Mouse (Mus musculus) neural tube, embryonic 11.5 days (tissue): ENCODE data around the gene Pdk2. TPM values are rescaled to one million over a fixed set of nuclear protein-coding genes. Genes with fewer than 3 reads are reported as not detected.

Source experiments
- ATAC-seq: fragments of 200-750 bp; cut with Nextera tagmentation; 2 replicates; pipeline ENCODE4 v1.8.0; 2017; ENCODE audit warnings: moderate number of reproducible peaks, mild to moderate bottlenecking, moderate TSS enrichment, moderate library complexity; ENCODE audit not compliant: insufficient read depth, low FRiP score, low TSS enrichment
- DNase-seq: peaks from one replicate; pipeline ENCODE4 v3.0.0-alpha.2; 2015; ENCODE audit warnings: low spot score
- H3K27ac ChIP-seq: fragments of 300-500 bp; sonication (generic); 2 replicates; pipeline ENCODE4 v1.5.1; 2014; ENCODE audit warnings: low read depth, mild to moderate bottlenecking, low read length
- H3K27me3 ChIP-seq: fragments of 300-500 bp; sonication (generic); 2 replicates; pipeline ENCODE4 v1.6.1; 2014; ENCODE audit warnings: mild to moderate bottlenecking, low read length, mixed read lengths; ENCODE audit not compliant: control insufficient read depth, insufficient read depth
- H3K36me3 ChIP-seq: fragments of 300-500 bp; sonication (generic); 2 replicates; pipeline ENCODE4 v1.6.1; 2014; ENCODE audit warnings: mild to moderate bottlenecking, low read length, moderate library complexity, mixed read lengths; ENCODE audit not compliant: control insufficient read depth, insufficient read depth
- H3K4me1 ChIP-seq: fragments of 300-500 bp; sonication (generic); 2 replicates; pipeline ENCODE4 v1.6.1; 2014; ENCODE audit warnings: low read length, mixed read lengths; ENCODE audit not compliant: control insufficient read depth, insufficient read depth
- H3K4me2 ChIP-seq: fragments of 300-500 bp; sonication (generic); 2 replicates; pipeline ENCODE4 v1.6.1; 2014; ENCODE audit warnings: low read depth, mild to moderate bottlenecking, moderate library complexity
- H3K4me3 ChIP-seq: fragments of 300-500 bp; sonication (generic); 2 replicates; pipeline ENCODE4 v1.5.1; 2014; ENCODE audit warnings: low read depth, low read length
- H3K9ac ChIP-seq: fragments of 300-500 bp; sonication (generic); 2 replicates; pipeline ENCODE4 v1.6.1; 2014; ENCODE audit warnings: mild to moderate bottlenecking, low read length
- H3K9me3 ChIP-seq: fragments of 300-500 bp; sonication (generic); 2 replicates; pipeline ENCODE4 v1.6.1; 2016; ENCODE audit warnings: low read length; ENCODE audit not compliant: control insufficient read depth
- WGBS: fragments of 180-500 bp; shearing (Covaris S2); extraction: QIAGEN DNeasy Blood & Tissue Kit; methylation state at CpG from one replicate; pipeline ENCODE4 v1.1.7; 2014; 5-methylcytosine and 5-hydroxymethylcytosine counted together
- polyA plus RNA-seq: library from polyadenylated mRNA; unstranded; fragments of >200 nt; fragmentation: Nextera tagmentation; extraction: Ambion mirVana; gene quantifications from 2 replicates; pipeline ENCODE4 v1.2.1, GENCODE M21; 2014

The Pdk2 gene
- polyA plus RNA-seq, 1 experiment from 2014 or later, result 16.2 TPM

DNA sequence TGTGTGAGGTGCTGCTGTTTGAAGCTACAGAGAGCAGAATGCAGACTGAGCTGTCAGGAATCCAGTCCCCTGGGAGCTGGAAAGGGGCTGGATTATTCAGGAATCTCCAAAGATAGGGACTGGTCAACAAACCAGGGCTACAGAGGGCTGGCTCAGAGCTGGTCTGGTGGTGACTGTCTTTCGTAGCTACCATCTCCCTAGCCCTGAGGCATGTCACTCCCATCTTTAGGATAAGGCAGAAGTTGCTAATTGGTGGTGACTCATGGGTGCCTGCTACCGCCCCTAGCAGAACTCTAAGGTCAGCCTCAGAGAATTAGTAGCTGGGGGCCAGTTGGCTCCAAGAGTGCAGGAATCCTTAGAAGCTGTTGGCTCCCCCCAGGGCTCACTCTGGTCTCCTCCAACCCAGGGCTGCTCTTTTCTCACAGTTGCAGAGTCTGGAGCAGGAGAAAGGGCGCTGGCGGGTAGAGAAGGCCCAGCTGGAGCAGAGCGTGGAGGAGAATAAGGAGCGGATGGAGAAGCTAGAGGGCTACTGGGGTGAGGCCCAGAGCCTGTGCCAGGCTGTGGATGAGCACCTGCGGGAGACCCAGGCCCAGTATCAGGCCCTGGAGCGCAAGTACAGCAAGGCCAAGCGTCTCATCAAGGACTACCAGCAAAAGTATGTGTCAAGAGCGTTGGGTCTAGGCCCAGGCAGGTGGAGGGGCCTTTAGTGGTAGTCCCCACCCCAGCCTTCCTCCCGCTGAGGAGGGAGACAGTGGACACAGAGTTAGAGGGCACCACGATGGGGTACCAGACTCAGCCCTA is 36.8 kb downstream of the Pdk2 start:
- H3K27me3 ChIP-seq, result no peaks in the 10 kb centered on the region
- no peak overlapping the region for H3K27ac ChIP-seq
- H3K4me1 ChIP-seq, result peaks cover 34% of the 10 kb centered on the region
- no peak overlapping the region for H3K4me3 ChIP-seq
- H3K9me3 ChIP-seq, result no peaks in the 10 kb centered on the region
- H3K36me3 ChIP-seq, result peaks cover 17% of the 10 kb centered on the region
- H3K4me2 ChIP-seq, result no peak overlapping the region
- WGBS, result 86% methylated on average over 12 of the region's 12 CpGs
- H3K9ac ChIP-seq, result no peak overlapping the region
- ATAC-seq (no peak), DNase-seq (no peak)

DNA sequence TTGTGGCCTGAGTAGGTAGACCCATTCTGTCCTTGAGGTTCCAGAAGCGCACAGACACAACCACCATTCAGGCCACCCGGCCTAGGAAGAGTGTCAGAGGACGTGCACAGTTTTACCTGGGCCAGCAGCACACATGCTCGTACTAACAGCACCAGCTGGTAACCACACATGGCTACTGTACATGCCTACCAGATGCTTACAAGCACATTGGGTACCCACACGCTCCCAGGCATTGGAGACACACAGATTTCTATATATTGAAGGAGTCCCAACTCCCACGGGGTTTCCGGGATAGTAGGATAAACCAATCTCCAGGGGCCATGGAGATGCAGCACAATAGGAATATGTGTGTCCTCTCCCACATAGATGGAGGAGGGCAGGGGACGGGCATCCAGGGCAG is 38.4 kb downstream of the Pdk2 start:
- Histone ChIP-seq H3K4me3 (no peak overlapping the region), H3K9ac (no peak overlapping the region), H3K4me1 (peaks cover 33% of the 10 kb centered on the region), H3K27ac (no peak overlapping the region), H3K27me3 (no peaks in the 10 kb centered on the region), H3K36me3 (peaks cover 22% of the 10 kb centered on the region), H3K4me2 (no peak overlapping the region), H3K9me3 (no peaks in the 10 kb centered on the region)
- ATAC-seq, result no peak
- WGBS, result 95% methylated on average over 8 of the region's 8 CpGs
- DNase-seq, result no peak

DNA sequence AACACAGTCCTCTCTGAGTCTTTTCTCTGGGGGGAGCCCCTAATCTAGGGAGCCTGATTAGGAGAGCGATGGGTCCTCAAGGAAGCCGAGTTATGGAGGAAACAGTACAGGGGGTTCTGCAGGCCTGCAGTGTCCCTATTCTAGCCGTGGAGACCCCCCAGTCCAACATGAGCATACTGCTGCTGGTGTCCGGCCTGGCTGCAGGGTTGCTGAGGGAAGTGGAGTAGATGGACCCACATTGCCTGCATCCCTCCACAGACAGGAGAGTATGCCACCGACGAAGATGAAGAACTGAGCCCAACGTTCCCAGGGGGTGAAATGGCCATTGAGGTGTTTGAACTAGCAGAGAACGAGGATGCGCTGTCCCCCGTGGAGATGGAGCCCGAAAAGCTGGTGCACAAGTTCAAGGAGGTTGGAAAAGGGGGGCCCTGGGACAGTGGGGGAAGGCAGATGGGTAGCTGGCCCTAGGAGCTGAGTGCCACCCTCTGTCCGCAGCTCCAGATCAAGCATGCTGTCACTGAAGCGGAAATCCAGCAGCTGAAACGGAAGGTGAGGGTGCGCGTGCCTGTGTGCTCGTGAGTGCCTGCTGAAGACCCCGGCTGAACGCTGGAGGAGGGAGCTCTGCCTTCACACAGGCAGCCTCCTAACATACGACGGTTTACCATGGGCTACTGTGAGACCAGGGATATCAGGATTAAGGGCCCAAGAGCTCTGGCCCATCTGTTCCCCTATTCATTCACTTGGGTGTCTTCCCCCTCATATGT is 39.4 kb downstream of the Pdk2 start:
- 87% methylated on average over 21 of the region's 21 CpGs for WGBS
- Histone ChIP-seq H3K4me2 (no peak overlapping the region), H3K9ac (no peak overlapping the region), H3K27me3 (no peaks in the 10 kb centered on the region), H3K27ac (no peak overlapping the region), H3K9me3 (no peaks in the 10 kb centered on the region), H3K36me3 (peaks cover 22% of the 10 kb centered on the region), H3K4me3 (no peak overlapping the region), H3K4me1 (peaks cover 29% of the 10 kb centered on the region)
- DNase-seq, result no peak
- no peak for ATAC-seq

DNA sequence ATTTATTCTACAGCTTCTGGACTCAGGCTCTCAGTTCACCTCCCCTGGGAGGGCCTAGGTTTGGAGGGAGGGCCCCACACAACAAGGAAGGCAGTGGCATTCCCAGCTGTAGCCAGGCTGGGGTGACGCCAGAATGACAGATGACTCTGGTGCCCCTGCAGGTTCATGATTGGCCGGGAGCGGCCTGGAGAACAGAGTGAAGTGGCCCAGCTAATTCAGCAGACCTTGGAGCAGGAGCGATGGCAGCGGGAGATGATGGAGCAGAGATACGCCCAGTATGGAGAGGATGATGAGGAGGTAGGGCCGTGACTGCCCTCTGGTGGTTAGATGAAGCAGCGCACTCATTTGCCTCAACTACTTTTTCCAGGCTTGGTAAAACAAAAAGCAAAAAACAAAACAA is 40.1 kb downstream of the Pdk2 start:
- H3K4me2 ChIP-seq, result no peak overlapping the region
- ATAC-seq (peak; percentile 79), DNase-seq (peak; percentile 86)
- peak overlapping the region; percentile 63 for H3K27ac ChIP-seq
- H3K36me3 ChIP-seq, result peaks cover 22% of the 10 kb centered on the region
- no peak overlapping the region for H3K9ac ChIP-seq
- 3% methylated on average over 8 of the region's 8 CpGs for WGBS
- H3K4me3 ChIP-seq, result no peak overlapping the region
- H3K9me3 ChIP-seq, result no peaks in the 10 kb centered on the region
- H3K4me1 ChIP-seq, result peaks cover 28% of the 10 kb centered on the region
- H3K27me3 ChIP-seq, result no peaks in the 10 kb centered on the region

DNA sequence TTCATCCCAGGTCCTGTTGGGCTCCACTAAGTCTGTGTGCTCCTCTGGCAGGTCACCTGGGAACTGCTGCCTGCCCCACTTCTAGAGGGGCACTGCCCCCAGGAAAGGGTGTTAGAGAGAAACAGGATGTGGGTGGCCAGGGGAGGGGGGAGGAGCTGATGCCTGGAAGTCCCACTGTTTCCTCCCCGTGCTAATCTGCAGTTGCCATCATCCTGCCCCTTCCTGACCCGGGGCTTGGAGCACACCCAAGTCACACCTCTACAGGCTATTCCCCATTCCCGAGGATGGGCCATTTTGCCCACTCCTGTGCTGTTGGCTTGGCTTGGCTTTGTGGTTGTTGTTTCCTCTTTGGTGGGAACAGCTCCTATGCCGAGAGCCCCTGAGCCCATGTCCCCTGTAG is 40.6 kb downstream of the Pdk2 start:
- H3K27ac ChIP-seq, result peak overlapping the region; percentile 63
- no peak overlapping the region for H3K4me2 ChIP-seq
- peaks cover 29% of the 10 kb centered on the region for H3K4me1 ChIP-seq
- 53% methylated on average over 4 of the region's 4 CpGs for WGBS
- no peaks in the 10 kb centered on the region for H3K27me3 ChIP-seq
- ATAC-seq (no peak), DNase-seq (no peak)
- H3K9me3 ChIP-seq, result no peaks in the 10 kb centered on the region
- no peak overlapping the region for H3K4me3 ChIP-seq
- H3K9ac ChIP-seq, result peak overlapping the region; percentile 29; the same call in 1 of the 2 replicates
- peaks cover 19% of the 10 kb centered on the region for H3K36me3 ChIP-seq

DNA sequence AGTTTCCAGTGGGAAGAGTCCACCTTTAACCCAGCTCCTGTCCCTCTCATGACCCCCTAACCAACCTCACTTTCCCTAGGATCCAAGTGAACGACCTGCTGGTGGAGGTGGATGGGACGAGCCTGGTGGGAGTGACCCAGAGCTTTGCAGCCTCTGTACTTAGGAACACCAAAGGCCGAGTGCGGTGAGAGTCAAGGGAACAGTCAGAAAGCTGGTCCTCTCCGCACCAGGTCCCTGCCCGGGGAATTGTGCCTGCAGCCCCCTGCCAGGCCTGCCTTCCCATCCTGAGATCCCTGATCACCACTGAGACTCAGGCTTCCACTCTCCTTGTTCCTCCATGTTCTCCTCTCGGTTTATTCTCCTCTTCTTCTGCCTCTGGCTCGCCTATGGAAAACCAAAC is 41.0 kb downstream of the Pdk2 start:
- no peaks in the 10 kb centered on the region for H3K27me3 ChIP-seq
- no peak for ATAC-seq
- peaks cover 32% of the 10 kb centered on the region for H3K4me1 ChIP-seq
- no peak for DNase-seq
- H3K36me3 ChIP-seq, result peaks cover 19% of the 10 kb centered on the region
- WGBS, result 68% methylated on average over 8 of the region's 8 CpGs
- H3K9ac ChIP-seq, result peak overlapping the region; percentile 29; the same call in 1 of the 2 replicates
- peak overlapping the region; percentile 63 for H3K27ac ChIP-seq
- H3K4me3 ChIP-seq, result no peak overlapping the region
- no peaks in the 10 kb centered on the region for H3K9me3 ChIP-seq
- H3K4me2 ChIP-seq, result 0 out of 2 replicates have a peak overlapping the region, but pooled peaks have one; percentile 16

DNA sequence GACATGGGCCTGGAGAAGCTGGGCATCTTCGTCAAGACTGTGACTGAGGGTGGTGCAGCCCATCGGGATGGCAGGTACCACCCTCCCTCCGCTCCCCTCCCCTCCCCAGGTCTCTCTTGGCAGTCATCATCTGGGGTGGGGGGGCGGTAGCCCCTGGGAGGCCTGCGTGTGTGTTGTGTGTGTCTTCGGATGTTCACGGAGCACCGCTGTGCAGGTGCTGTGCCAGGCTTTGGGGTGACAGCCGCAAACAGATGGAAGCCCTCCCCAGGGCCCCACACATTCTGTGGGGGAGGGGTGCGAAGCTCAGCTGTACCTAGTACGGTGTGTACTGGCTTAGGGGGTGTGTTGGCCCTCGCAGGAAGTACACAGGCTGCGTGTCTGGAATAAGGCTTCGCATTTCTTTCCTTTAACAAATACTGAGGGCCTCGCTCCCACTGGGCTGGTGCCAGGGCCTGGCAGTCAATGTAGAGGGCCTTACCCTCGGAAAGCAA is 43.1 kb downstream of the Pdk2 start:
- Histone ChIP-seq H3K9ac (no peak overlapping the region), H3K36me3 (peaks cover 19% of the 10 kb centered on the region), H3K4me1 (peaks cover 53% of the 10 kb centered on the region), H3K4me3 (no peak overlapping the region; the same call in 1 of the 2 replicates), H3K4me2 (no peak overlapping the region; the same call in 1 of the 2 replicates), H3K9me3 (no peaks in the 10 kb centered on the region), H3K27ac (0 out of 2 replicates have a peak overlapping the region, but pooled peaks have one; percentile 20), H3K27me3 (no peaks in the 10 kb centered on the region)
- WGBS, result 84% methylated on average over 16 of the region's 16 CpGs
- ATAC-seq (no peak), DNase-seq (no peak)

DNA sequence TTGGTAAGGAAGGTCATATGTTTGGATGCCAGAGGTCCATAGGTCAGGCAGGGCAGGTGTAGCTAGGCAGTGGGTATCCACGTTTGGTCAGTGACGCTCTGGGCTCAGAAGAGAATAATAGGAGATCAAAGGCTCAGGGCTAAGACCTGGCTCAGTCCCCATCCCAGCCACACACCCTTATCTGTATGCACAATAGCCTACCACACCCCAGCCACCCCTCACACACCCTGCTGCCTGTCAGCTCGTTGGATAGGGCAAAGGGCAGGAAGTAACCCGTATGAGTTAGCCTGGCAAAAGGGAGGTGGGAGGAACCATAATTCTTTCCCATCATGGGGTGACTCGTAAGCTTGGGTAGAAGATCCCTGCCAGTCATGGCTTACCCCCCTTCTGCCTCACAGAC is 43.6 kb downstream of the Pdk2 start:
- peaks cover 17% of the 10 kb centered on the region for H3K36me3 ChIP-seq
- no peaks in the 10 kb centered on the region for H3K9me3 ChIP-seq
- 64% methylated on average over 5 of the region's 5 CpGs for WGBS
- H3K9ac ChIP-seq, result no peak overlapping the region
- H3K4me2 ChIP-seq, result no peak overlapping the region
- H3K4me3 ChIP-seq, result no peak overlapping the region; the same call in 1 of the 2 replicates
- H3K27me3 ChIP-seq, result no peaks in the 10 kb centered on the region
- H3K27ac ChIP-seq, result no peak overlapping the region
- no peak for DNase-seq
- no peak for ATAC-seq
- peaks cover 58% of the 10 kb centered on the region for H3K4me1 ChIP-seq
